Mouse (Mus musculus) liver, embryonic 16.5 days (tissue): ENCODE results near the gene Ahnak2. TPM values are rescaled to one million over a fixed set of nuclear protein-coding genes. Genes with fewer than 3 reads are reported as not detected.

Experiments used
- ATAC-seq: fragments of 200-750 bp; cut with Nextera tagmentation; 2 replicates; pipeline ENCODE4 v1.8.0; 2017; ENCODE audit warnings: low read depth, mild to moderate bottlenecking, moderate number of reproducible peaks, moderate library complexity
- H3K27ac ChIP-seq: fragments of 300-500 bp; sonication (generic); 2 replicates; pipeline ENCODE4 v1.5.1; 2014; ENCODE audit warnings: mild to moderate bottlenecking, low read length
- H3K27me3 ChIP-seq: fragments of 300-500 bp; sonication (generic); 2 replicates; pipeline ENCODE4 v1.6.1; 2014; ENCODE audit warnings: low read depth, low read length, mixed read lengths; ENCODE audit not compliant: control insufficient read depth, insufficient read depth
- H3K36me3 ChIP-seq: fragments of 300-500 bp; sonication (generic); 2 replicates; pipeline ENCODE4 v1.6.1; 2014; ENCODE audit warnings: mild to moderate bottlenecking; ENCODE audit not compliant: control insufficient read depth, insufficient read depth
- H3K4me1 ChIP-seq: fragments of 300-500 bp; sonication (generic); 2 replicates; pipeline ENCODE4 v1.6.1; 2014; ENCODE audit warnings: low read depth, low read length, mixed read lengths; ENCODE audit not compliant: control insufficient read depth
- H3K4me2 ChIP-seq: fragments of 300-500 bp; sonication (generic); 2 replicates; pipeline ENCODE4 v1.6.1; 2014; ENCODE audit warnings: low read depth, low read length, mixed read lengths
- H3K4me3 ChIP-seq: fragments of 300-500 bp; sonication (generic); 2 replicates; pipeline ENCODE4 v1.5.1; 2014; ENCODE audit warnings: low read depth, mild to moderate bottlenecking, low read length
- H3K9ac ChIP-seq: fragments of 300-500 bp; sonication (generic); 2 replicates; pipeline ENCODE4 v1.6.1; 2014; ENCODE audit warnings: low read depth, low read length
- H3K9me3 ChIP-seq: fragments of 300-500 bp; sonication (generic); replicated peaks from 2 replicates; pipeline ENCODE4 v1.6.1; 2016; ENCODE audit warnings: low read length; ENCODE audit not compliant: control insufficient read depth
- WGBS: fragments of 180-500 bp; shearing (Covaris S2); extraction: QIAGEN DNeasy Blood & Tissue Kit; methylation state at CpG from one replicate; pipeline ENCODE4 v1.1.7; 2014; ENCODE audit not compliant: insufficient replicate concordance; 5-methylcytosine and 5-hydroxymethylcytosine counted together
- polyA plus RNA-seq: library from polyadenylated mRNA; unstranded; fragments of >200 nt; fragmentation: Nextera tagmentation; extraction: Ambion mirVana; gene quantifications from 2 replicates; pipeline ENCODE4 v1.2.1, GENCODE M21; 2015

The Ahnak2 gene
- polyA plus RNA-seq, 1 experiment from 2014 or later: 0.26 TPM

DNA sequence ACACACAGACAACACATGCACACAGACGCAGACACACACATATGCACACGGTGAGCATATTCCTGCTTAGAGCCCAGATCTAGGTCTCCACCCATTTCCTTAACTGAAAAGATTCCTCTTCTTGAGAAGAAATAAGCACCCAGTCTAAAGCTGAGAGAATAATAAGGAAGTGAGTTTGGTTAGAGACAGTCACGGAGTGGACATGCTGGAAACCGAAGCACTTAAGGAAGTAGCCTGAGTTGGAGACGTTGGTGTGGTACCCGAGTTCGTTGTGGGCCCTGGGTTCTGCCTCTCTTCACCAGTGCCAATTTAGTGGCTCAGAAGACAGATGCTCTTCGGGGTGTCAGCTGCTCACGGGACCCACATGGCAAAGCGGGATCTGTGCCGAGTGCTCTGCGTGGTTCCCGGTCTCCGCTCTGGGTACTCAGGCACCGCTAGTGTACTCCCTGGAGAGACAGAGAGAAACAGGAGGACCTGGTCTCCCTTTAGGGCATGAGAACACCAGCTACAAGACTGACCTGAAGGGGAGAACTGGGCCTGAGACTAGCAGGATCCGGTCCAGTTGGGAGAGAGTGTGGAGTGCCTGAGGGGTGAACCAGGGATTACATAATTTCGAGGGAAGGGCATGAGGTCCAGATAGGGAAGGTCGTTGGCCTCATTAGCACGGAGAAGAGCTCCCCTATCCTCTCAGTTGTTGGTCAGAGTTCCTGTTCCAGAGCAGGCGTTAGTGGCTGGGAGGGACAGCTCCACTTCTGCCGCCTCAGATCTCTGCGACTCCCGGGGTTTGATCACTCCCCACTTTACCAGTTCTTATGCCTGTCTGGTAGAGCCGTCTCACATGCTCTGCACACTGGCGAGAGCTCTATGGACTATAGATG is 38.0 kb upstream of the Ahnak2 start:
- Histone ChIP-seq H3K36me3 (no peaks in the 10 kb centered on the region), H3K27me3 (no peaks in the 10 kb centered on the region), H3K4me3 (no peak overlapping the region), H3K9ac (no peak overlapping the region), H3K27ac (peak overlapping the region; percentile 55), H3K9me3 (no peaks in the 10 kb centered on the region), H3K4me1 (no peaks in the 10 kb centered on the region), H3K4me2 (no peak overlapping the region)
- WGBS: 49% methylated on average over 25 of the region's 25 CpGs
- ATAC-seq: no peak

DNA sequence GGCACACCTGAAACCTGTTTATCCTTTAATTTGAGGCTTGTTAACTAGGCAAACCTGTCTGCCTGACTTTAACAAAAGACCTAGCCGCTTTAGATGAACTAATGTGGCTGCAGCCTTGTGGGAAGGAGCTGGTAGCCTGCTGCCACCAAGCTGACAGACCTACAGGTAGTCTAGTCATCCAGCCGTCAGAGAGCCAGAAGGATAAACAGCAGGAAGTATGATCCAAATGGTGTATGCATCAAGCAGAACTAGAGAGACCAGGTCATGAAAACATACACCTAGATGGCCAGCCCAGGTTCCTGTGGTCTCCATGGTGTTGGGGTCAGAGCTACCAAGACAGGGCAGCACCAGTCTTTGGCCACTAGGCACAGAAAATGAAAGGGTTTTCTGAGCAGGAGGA is 32.6 kb upstream of the Ahnak2 start:
- no peak for ATAC-seq
- no peaks in the 10 kb centered on the region for H3K36me3 ChIP-seq
- no peak overlapping the region for H3K4me3 ChIP-seq
- H3K4me2 ChIP-seq: no peak overlapping the region
- no peak overlapping the region for H3K27ac ChIP-seq
- no peaks in the 10 kb centered on the region for H3K9me3 ChIP-seq
- WGBS: 43% methylated on average over 2 of the region's 2 CpGs
- no peak overlapping the region for H3K9ac ChIP-seq
- no peaks in the 10 kb centered on the region for H3K27me3 ChIP-seq
- H3K4me1 ChIP-seq: peaks cover 15% of the 10 kb centered on the region

DNA sequence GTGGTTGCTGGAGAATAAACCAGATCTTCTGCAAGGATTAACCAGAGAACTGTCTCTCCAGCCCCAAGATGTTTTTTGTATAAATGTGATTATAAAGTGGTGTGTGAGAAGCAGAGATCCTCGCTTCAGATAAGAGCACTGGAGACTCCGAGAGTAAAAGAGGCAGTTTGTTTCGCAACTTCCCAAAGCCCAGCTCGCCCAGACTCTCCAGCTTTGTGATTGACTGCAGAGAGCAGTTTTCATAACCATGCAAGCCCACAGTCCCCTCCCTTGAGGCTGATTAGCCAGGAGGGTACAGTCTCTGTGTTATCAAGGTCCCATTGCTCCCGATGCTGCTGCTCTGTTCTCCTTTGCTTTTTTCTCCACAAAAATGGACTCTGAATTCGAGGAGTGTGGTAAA is 31.1 kb upstream of the Ahnak2 start:
- no peaks in the 10 kb centered on the region for H3K36me3 ChIP-seq
- no peak for ATAC-seq
- peaks cover 17% of the 10 kb centered on the region for H3K4me1 ChIP-seq
- peak overlapping the region; percentile 54 for H3K27ac ChIP-seq
- peak overlapping the region; percentile 32 for H3K4me2 ChIP-seq
- WGBS: 9% methylated on average over 6 of the region's 6 CpGs
- H3K27me3 ChIP-seq: no peaks in the 10 kb centered on the region
- H3K9ac ChIP-seq: peak overlapping the region; percentile 15; the same call in 1 of the 2 replicates
- H3K4me3 ChIP-seq: no peak overlapping the region
- no peaks in the 10 kb centered on the region for H3K9me3 ChIP-seq

DNA sequence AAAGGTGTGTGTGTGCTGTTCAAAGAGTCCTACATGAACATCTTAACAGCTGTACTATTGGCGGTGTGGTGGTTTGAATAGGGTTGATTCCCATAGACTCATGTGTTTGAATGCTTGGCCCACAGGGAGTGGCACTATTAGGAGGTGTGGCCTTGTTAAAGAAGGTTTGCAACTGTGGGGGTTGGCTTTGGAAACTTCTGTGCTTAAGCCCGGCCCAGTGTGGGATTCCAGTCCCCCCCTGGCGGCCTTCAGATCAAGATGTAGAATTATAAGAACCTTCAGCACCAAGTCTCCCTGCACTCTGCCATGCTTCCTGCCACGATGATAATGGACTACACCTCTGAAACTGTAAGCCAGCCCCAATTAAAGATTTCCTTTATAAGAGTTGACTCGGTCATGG is 30.0 kb upstream of the Ahnak2 start:
- Histone ChIP-seq H3K27me3 (no peaks in the 10 kb centered on the region), H3K4me2 (no peak overlapping the region), H3K9me3 (no peaks in the 10 kb centered on the region), H3K4me1 (peaks cover 22% of the 10 kb centered on the region), H3K4me3 (no peak overlapping the region), H3K9ac (no peak overlapping the region), H3K36me3 (peaks cover 5% of the 10 kb centered on the region), H3K27ac (no peak overlapping the region)
- ATAC-seq: no peak
- WGBS: 70% methylated on average over 5 of the region's 5 CpGs

DNA sequence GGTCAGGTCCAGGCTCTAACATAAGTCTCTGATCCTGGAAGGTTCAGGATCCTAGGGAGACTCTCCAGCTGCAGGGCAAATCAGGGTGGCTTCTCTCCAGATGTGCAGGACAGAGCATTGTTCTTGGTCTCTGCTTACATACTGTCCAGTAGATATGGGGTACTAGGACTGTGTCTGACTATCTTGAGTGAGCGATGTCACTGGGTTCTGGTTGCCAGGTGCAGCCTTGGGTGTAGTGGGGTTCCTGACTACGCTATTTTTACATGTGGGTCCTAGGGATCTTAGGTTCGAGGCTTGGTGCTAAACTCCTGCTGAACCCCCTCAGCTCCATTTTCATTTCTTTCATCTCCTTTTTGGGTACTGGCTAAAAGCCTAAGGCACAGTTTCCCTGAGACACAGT is 28.1 kb upstream of the Ahnak2 start:
- no peak for ATAC-seq
- H3K27ac ChIP-seq: no peak overlapping the region
- peaks cover 40% of the 10 kb centered on the region for H3K4me1 ChIP-seq
- peaks cover 20% of the 10 kb centered on the region for H3K36me3 ChIP-seq
- 65% methylated on average over 3 of the region's 3 CpGs for WGBS
- H3K9me3 ChIP-seq: no peaks in the 10 kb centered on the region
- H3K4me3 ChIP-seq: peak overlapping the region; percentile 98
- H3K27me3 ChIP-seq: no peaks in the 10 kb centered on the region
- H3K9ac ChIP-seq: peak overlapping the region; percentile 86
- peak overlapping the region; percentile 93 for H3K4me2 ChIP-seq

DNA sequence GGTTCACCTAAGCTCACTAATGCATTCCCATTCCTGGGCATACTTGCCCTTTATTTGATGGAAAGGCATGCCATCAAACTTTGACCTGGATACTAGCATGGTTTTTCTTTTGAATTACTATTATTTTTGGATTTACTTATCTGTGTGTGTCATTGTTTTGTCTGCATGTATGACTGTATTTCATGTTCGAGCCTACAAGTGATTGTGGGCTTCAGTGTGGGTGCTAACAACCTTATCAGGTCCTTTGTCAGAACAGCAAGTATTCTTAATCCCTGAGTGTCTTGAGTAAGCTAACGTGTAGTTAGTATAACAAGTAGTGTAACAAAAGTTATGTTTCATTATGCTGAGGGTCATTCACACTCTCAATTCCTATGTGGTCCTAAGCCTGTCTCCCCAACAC is 27.7 kb upstream of the Ahnak2 start:
- H3K4me2 ChIP-seq: peak overlapping the region; percentile 93
- peak overlapping the region; percentile 80 for H3K27ac ChIP-seq
- H3K4me1 ChIP-seq: peaks cover 42% of the 10 kb centered on the region

DNA sequence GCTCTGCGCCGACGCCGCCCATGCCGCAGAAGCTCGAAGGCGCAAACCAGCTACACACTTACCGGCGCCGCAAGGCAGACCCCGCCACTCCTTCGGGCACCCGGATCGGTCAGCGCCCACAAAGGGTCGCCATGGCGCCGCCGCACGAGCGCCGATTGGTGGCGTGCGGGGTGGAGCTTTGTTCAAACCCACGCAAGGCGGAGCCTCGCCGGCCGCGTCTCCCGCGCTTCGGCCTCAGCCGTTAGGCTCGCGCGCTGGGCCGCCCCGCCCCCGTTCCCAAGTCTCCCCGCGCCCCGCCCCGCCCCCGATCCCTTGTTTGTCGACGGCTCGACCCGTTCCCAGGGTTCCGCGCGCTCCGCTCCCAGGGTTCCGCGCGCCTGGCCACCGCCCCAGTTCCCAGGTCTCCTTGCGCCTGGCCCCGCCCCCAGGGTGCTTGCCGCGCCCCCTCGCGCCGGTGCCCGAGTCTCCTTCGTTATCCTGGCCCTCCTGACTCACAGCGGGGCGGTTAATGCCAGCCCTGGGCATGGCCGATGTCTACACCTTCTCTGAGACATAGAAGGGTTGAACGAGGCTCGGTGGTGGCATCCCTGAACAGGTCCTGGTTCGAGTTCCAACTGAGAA is 26.9 kb upstream of the Ahnak2 start, which contains the start of gene Cdca4:
Cdca4 (minus strand) TSS at position 180 of the 621 bp plus-strand sequence.
- peak within 1 kb of the TSS; percentile 93 for H3K4me2 ChIP-seq
- peak; percentile 93 for ATAC-seq
- peaks cover 23% of the 10 kb centered on the region for H3K36me3 ChIP-seq
- H3K27ac ChIP-seq: peak within 1 kb of the TSS; percentile 92
- under 1% methylated on average over 70 of the region's 72 CpGs for WGBS
- H3K4me1 ChIP-seq: peaks cover 46% of the 10 kb centered on the region
- H3K9ac ChIP-seq: peak within 1 kb of the TSS; percentile 99
- no peaks in the 10 kb centered on the region for H3K27me3 ChIP-seq
- H3K9me3 ChIP-seq: no peaks in the 10 kb centered on the region
- H3K4me3 ChIP-seq: peak within 1 kb of the TSS; percentile 98

More for the DNA sequence above, 27.7 kb upstream of the Ahnak2 start:
- WGBS: 4% methylated on average over 2 of the region's 2 CpGs
- no peak for ATAC-seq
- Histone ChIP-seq H3K27me3 (no peaks in the 10 kb centered on the region), H3K9ac (peak overlapping the region; percentile 86), H3K4me3 (peak overlapping the region; percentile 98), H3K36me3 (peaks cover 22% of the 10 kb centered on the region), H3K9me3 (no peaks in the 10 kb centered on the region)

DNA sequence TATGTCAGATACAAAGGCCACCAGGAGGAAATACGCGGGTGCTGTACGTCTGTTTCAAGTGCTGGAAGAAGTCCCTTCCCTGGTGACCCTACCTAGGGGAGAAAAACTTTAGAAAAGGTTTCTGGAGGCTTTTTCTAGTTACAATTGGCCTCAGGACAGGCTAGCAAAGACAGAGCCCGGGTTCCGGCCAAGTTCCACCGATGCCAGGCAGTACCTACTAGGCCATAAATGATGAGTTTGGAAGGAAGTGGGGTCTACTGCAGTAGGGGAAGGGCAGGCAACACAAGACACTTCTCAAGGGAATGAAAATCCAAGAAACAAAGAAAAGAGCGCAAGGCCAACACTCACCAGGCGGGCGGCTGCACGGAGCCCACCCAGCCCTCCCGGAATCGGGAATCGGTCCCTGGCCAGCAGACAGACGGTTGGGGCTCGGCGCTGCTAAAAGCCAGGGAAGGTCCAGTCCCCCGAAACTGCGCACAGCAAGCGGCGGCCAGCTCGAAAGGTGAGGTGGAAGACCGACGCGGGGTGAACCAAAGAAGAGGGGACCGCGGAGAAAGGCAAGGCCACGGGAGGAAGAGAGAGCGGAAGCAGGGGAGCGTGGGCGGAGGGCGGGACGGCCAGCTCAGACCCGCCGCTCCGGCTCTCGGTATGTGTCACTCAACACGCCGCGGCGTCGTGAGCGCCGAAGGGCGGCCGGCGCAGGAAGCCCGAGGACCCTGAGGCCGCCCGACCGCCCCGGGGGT is 26.2 kb upstream of the Ahnak2 start:
- H3K9ac ChIP-seq: peak overlapping the region; percentile 99
- H3K4me1 ChIP-seq: peaks cover 47% of the 10 kb centered on the region
- peak; percentile 62 for ATAC-seq
- peak overlapping the region; percentile 98 for H3K4me3 ChIP-seq
- peak overlapping the region; percentile 92 for H3K27ac ChIP-seq
- peaks cover 23% of the 10 kb centered on the region for H3K36me3 ChIP-seq
- under 1% methylated on average over 50 of the region's 51 CpGs for WGBS
- H3K4me2 ChIP-seq: peak overlapping the region; percentile 91
- no peaks in the 10 kb centered on the region for H3K27me3 ChIP-seq
- no peaks in the 10 kb centered on the region for H3K9me3 ChIP-seq
